Mouse (Mus musculus): ENCODE results near the gene Xpr1. TPM values are rescaled to one million over a fixed set of nuclear protein-coding genes. Genes with fewer than 3 reads are reported as not detected.

Gene Xpr1
- polyA plus RNA-seq, 1 experiment from 2014 or later, result 5.3 TPM

- DNase-seq (ENCODE audit: low spot score) (no peak), ATAC-seq (replicated peaks; ENCODE audit: insufficient number of reproducible peaks, low FRiP score, low TSS enrichment, low read depth) (no peak)
- H3K4me1 ChIP-seq (ENCODE audit: control insufficient read depth, insufficient read depth, low read length), result peaks cover 13% of the 10 kb centered on the region
- H3K9me3 ChIP-seq (replicated peaks; ENCODE audit: control insufficient read depth, low read length), result no peaks in the 10 kb centered on the region
- no peaks in the 10 kb centered on the region for H3K27me3 ChIP-seq (ENCODE audit: control insufficient read depth, insufficient read depth, low read length)
- no peak overlapping the region for H3K4me3 ChIP-seq (ENCODE audit: low read depth, low read length)
- no peak overlapping the region for H3K4me2 ChIP-seq (ENCODE audit: low read depth, low read length)
- H3K27ac ChIP-seq (replicated peaks; ENCODE audit: low read depth, low read length), result no peak overlapping the region
- 77% methylated on average over 11 of the region's 11 CpGs for WGBS
- H3K36me3 ChIP-seq (replicated peaks; ENCODE audit: control insufficient read depth, insufficient read depth, low read depth, low read length), result no peaks in the 10 kb centered on the region
- no peak overlapping the region for H3K9ac ChIP-seq (replicated peaks; ENCODE audit: low read length)
Observed at GRCm38 (mm10) chr1:155237390-155237789, 179.8 kb downstream of the Xpr1 start.

GRCm38 (mm10) chr1:155236306-155237024, 180.8 kb downstream of the Xpr1 start:
- no peak overlapping the region for H3K4me3 ChIP-seq (ENCODE audit: low read depth, low read length)
- H3K9ac ChIP-seq (replicated peaks; ENCODE audit: low read length), result no peak overlapping the region
- peaks cover 13% of the 10 kb centered on the region for H3K4me1 ChIP-seq (ENCODE audit: control insufficient read depth, insufficient read depth, low read length)
- H3K4me2 ChIP-seq (ENCODE audit: low read depth, low read length), result no peak overlapping the region
- WGBS, result 70% methylated on average over 13 of the region's 13 CpGs
- DNase-seq (ENCODE audit: low spot score) (no peak), ATAC-seq (replicated peaks; ENCODE audit: insufficient number of reproducible peaks, low FRiP score, low TSS enrichment, low read depth) (no peak)
- no peaks in the 10 kb centered on the region for H3K36me3 ChIP-seq (replicated peaks; ENCODE audit: control insufficient read depth, insufficient read depth, low read depth, low read length)
- H3K9me3 ChIP-seq (replicated peaks; ENCODE audit: control insufficient read depth, low read length), result no peaks in the 10 kb centered on the region
- no peaks in the 10 kb centered on the region for H3K27me3 ChIP-seq (ENCODE audit: control insufficient read depth, insufficient read depth, low read length)
- no peak overlapping the region for H3K27ac ChIP-seq (replicated peaks; ENCODE audit: low read depth, low read length)

GRCm38 (mm10) chr1:155235641-155236040, 181.6 kb downstream of the Xpr1 start:
- ATAC-seq (replicated peaks; ENCODE audit: insufficient number of reproducible peaks, low FRiP score, low TSS enrichment, low read depth) (no peak), DNase-seq (ENCODE audit: low spot score) (no peak)
- no peak overlapping the region for H3K4me2 ChIP-seq (ENCODE audit: low read depth, low read length)
- no peak overlapping the region for H3K4me3 ChIP-seq (ENCODE audit: low read depth, low read length)
- WGBS, result 33% methylated on average over 2 of the region's 2 CpGs
- no peaks in the 10 kb centered on the region for H3K36me3 ChIP-seq (replicated peaks; ENCODE audit: control insufficient read depth, insufficient read depth, low read depth, low read length)
- no peaks in the 10 kb centered on the region for H3K9me3 ChIP-seq (replicated peaks; ENCODE audit: control insufficient read depth, low read length)
- H3K9ac ChIP-seq (replicated peaks; ENCODE audit: low read length), result no peak overlapping the region
- H3K27me3 ChIP-seq (ENCODE audit: control insufficient read depth, insufficient read depth, low read length), result no peaks in the 10 kb centered on the region
- H3K4me1 ChIP-seq (ENCODE audit: control insufficient read depth, insufficient read depth, low read length), result peaks cover 13% of the 10 kb centered on the region
- H3K27ac ChIP-seq (replicated peaks; ENCODE audit: low read depth, low read length), result no peak overlapping the region

- Histone ChIP-seq H3K9ac (replicated peaks; ENCODE audit: low read length) (peak overlapping the region; percentile 18; the same call in 1 of the 2 replicates), H3K36me3 (replicated peaks; ENCODE audit: control insufficient read depth, insufficient read depth, low read depth, low read length) (no peaks in the 10 kb centered on the region), H3K4me2 (ENCODE audit: low read depth, low read length) (no peak overlapping the region; the same call in 1 of the 2 replicates), H3K27ac (replicated peaks; ENCODE audit: low read depth, low read length) (peak overlapping the region; percentile 79), H3K4me3 (ENCODE audit: low read depth, low read length) (no peak overlapping the region), H3K4me1 (ENCODE audit: control insufficient read depth, insufficient read depth, low read length) (peaks cover 17% of the 10 kb centered on the region), H3K27me3 (ENCODE audit: control insufficient read depth, insufficient read depth, low read length) (no peaks in the 10 kb centered on the region), H3K9me3 (replicated peaks; ENCODE audit: control insufficient read depth, low read length) (no peaks in the 10 kb centered on the region)
- DNase-seq (ENCODE audit: low spot score) (peak; percentile 58), ATAC-seq (replicated peaks; ENCODE audit: insufficient number of reproducible peaks, low FRiP score, low TSS enrichment, low read depth) (peak; percentile 14; the same call in 1 of the 2 replicates)
- WGBS, result 20% methylated on average over 14 of the region's 14 CpGs
Observed at GRCm38 (mm10) chr1:155233931-155234607, 183.1 kb downstream of the Xpr1 start.

- DNase-seq (ENCODE audit: low spot score), result no peak
- H3K4me2 ChIP-seq (ENCODE audit: low read depth, low read length), result no peak overlapping the region
- no peaks in the 10 kb centered on the region for H3K36me3 ChIP-seq (replicated peaks; ENCODE audit: control insufficient read depth, insufficient read depth, low read depth, low read length)
- 83% methylated on average over 9 of the region's 9 CpGs for WGBS
- H3K9me3 ChIP-seq (replicated peaks; ENCODE audit: control insufficient read depth, low read length), result no peaks in the 10 kb centered on the region
- peaks cover 17% of the 10 kb centered on the region for H3K4me1 ChIP-seq (ENCODE audit: control insufficient read depth, insufficient read depth, low read length)
- no peak overlapping the region for H3K9ac ChIP-seq (replicated peaks; ENCODE audit: low read length)
- ATAC-seq (replicated peaks; ENCODE audit: insufficient number of reproducible peaks, low FRiP score, low TSS enrichment, low read depth), result no peak
- H3K27ac ChIP-seq (replicated peaks; ENCODE audit: low read depth, low read length), result peak overlapping the region; percentile 79
- H3K27me3 ChIP-seq (ENCODE audit: control insufficient read depth, insufficient read depth, low read length), result no peaks in the 10 kb centered on the region
- no peak overlapping the region for H3K4me3 ChIP-seq (ENCODE audit: low read depth, low read length)
Observed at GRCm38 (mm10) chr1:155233378-155233777, 183.8 kb downstream of the Xpr1 start.

GRCm38 (mm10) chr1:155232786-155233185, 184.4 kb downstream of the Xpr1 start:
- Histone ChIP-seq H3K27ac (replicated peaks; ENCODE audit: low read depth, low read length) (no peak overlapping the region), H3K4me2 (ENCODE audit: low read depth, low read length) (no peak overlapping the region), H3K9me3 (replicated peaks; ENCODE audit: control insufficient read depth, low read length) (no peaks in the 10 kb centered on the region), H3K4me3 (ENCODE audit: low read depth, low read length) (no peak overlapping the region), H3K27me3 (ENCODE audit: control insufficient read depth, insufficient read depth, low read length) (no peaks in the 10 kb centered on the region), H3K4me1 (ENCODE audit: control insufficient read depth, insufficient read depth, low read length) (peaks cover 17% of the 10 kb centered on the region), H3K36me3 (replicated peaks; ENCODE audit: control insufficient read depth, insufficient read depth, low read depth, low read length) (no peaks in the 10 kb centered on the region), H3K9ac (replicated peaks; ENCODE audit: low read length) (no peak overlapping the region)
- 65% methylated on average over 6 of the region's 6 CpGs for WGBS
- DNase-seq (ENCODE audit: low spot score), result no peak
- no peak for ATAC-seq (replicated peaks; ENCODE audit: insufficient number of reproducible peaks, low FRiP score, low TSS enrichment, low read depth)

GRCm38 (mm10) chr1:155232385-155232784, 184.8 kb downstream of the Xpr1 start:
- 67% methylated on average over 12 of the region's 12 CpGs for WGBS
- no peak overlapping the region for H3K4me3 ChIP-seq (ENCODE audit: low read depth, low read length)
- no peaks in the 10 kb centered on the region for H3K9me3 ChIP-seq (replicated peaks; ENCODE audit: control insufficient read depth, low read length)
- H3K36me3 ChIP-seq (replicated peaks; ENCODE audit: control insufficient read depth, insufficient read depth, low read depth, low read length), result no peaks in the 10 kb centered on the region
- H3K27ac ChIP-seq (replicated peaks; ENCODE audit: low read depth, low read length), result no peak overlapping the region
- no peak overlapping the region for H3K9ac ChIP-seq (replicated peaks; ENCODE audit: low read length)
- peaks cover 17% of the 10 kb centered on the region for H3K4me1 ChIP-seq (ENCODE audit: control insufficient read depth, insufficient read depth, low read length)
- H3K4me2 ChIP-seq (ENCODE audit: low read depth, low read length), result no peak overlapping the region
- no peaks in the 10 kb centered on the region for H3K27me3 ChIP-seq (ENCODE audit: control insufficient read depth, insufficient read depth, low read length)
- ATAC-seq (replicated peaks; ENCODE audit: insufficient number of reproducible peaks, low FRiP score, low TSS enrichment, low read depth) (no peak), DNase-seq (ENCODE audit: low spot score) (no peak)

All from embryonic facial prominence, embryonic 11.5 days (tissue).